Mouse (Mus musculus): Measurements from ENCODE around the gene Pdpn. TPM values are rescaled to one million over a fixed set of nuclear protein-coding genes. Genes with fewer than 3 reads are reported as not detected.

Pdpn gene
- polyA plus RNA-seq, 1 experiment from 2014 or later: 22.9 TPM

GRCm38 (mm10) chr4:143277319-143277718, 22.0 kb downstream of the Pdpn start:
- H3K27me3 ChIP-seq: no peaks in the 10 kb centered on the region
- no peaks in the 10 kb centered on the region for H3K36me3 ChIP-seq
- ATAC-seq (replicated peaks; ENCODE audit: insufficient number of reproducible peaks, insufficient read depth, low FRiP score, low read depth): no peak
- 83% methylated on average over 6 of the region's 6 CpGs for WGBS
- H3K4me3 ChIP-seq: no peak overlapping the region
- H3K27ac ChIP-seq: no peak overlapping the region
- no peak overlapping the region for H3K4me2 ChIP-seq
- no peak overlapping the region for H3K9ac ChIP-seq
- no peaks in the 10 kb centered on the region for H3K9me3 ChIP-seq (replicated peaks)
- peaks cover 21% of the 10 kb centered on the region for H3K4me1 ChIP-seq (replicated peaks)

- Histone ChIP-seq H3K4me1 (replicated peaks) (0 out of 2 replicates have a peak, but pooled peaks cover 3% of the 10 kb centered on the region), H3K36me3 (no peaks in the 10 kb centered on the region), H3K4me3 (no peak overlapping the region), H3K9ac (no peak overlapping the region), H3K27ac (no peak overlapping the region), H3K9me3 (replicated peaks) (no peaks in the 10 kb centered on the region), H3K4me2 (no peak overlapping the region), H3K27me3 (no peaks in the 10 kb centered on the region)
- no peak for ATAC-seq (replicated peaks; ENCODE audit: insufficient number of reproducible peaks, insufficient read depth, low FRiP score, low read depth)
- 78% methylated on average over 6 of the region's 6 CpGs for whole genome bisulfite sequencing
Measured at GRCm38 (mm10) chr4:143271571-143271970, 27.8 kb downstream of the Pdpn start.

GRCm38 (mm10) chr4:143270903-143271302, 28.5 kb downstream of the Pdpn start:
- Histone ChIP-seq H3K4me2 (no peak overlapping the region), H3K27me3 (no peaks in the 10 kb centered on the region), H3K27ac (no peak overlapping the region), H3K4me1 (replicated peaks) (0 out of 2 replicates have a peak, but pooled peaks cover 3% of the 10 kb centered on the region), H3K36me3 (no peaks in the 10 kb centered on the region), H3K9me3 (replicated peaks) (no peaks in the 10 kb centered on the region), H3K4me3 (no peak overlapping the region), H3K9ac (no peak overlapping the region)
- ATAC-seq (replicated peaks; ENCODE audit: insufficient number of reproducible peaks, insufficient read depth, low FRiP score, low read depth): no peak
- 31% methylated on average over 3 of the region's 3 CpGs for WGBS

DNA sequence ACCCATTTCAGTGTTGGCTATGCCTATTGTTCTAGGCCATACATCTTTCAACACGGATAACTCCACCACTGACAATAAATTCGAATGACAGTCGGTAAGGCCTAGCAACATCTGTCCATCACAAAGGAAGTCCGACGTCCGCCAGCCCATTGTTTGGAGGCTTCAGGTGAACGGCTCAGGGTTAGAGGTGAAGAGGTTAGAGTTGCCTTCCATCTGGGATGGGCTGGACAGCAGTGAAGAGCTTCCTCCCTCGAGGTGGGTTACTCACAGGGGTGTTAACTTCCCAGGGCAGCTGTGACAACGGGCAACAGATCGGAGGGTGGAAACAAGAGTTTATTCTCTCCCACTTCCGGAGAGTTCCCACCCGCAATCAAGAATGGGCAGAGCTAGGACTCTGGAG, 36.7 kb downstream of the Pdpn start:
- Histone ChIP-seq H3K27me3 (no peaks in the 10 kb centered on the region), H3K9me3 (replicated peaks) (no peaks in the 10 kb centered on the region), H3K4me1 (replicated peaks) (peaks cover 5% of the 10 kb centered on the region; the same call in 1 of the 2 replicates), H3K9ac (no peak overlapping the region), H3K4me2 (no peak overlapping the region), H3K27ac (no peak overlapping the region), H3K36me3 (no peaks in the 10 kb centered on the region), H3K4me3 (no peak overlapping the region)
- 75% methylated on average over 12 of the region's 12 CpGs for WGBS
- ATAC-seq (replicated peaks; ENCODE audit: insufficient number of reproducible peaks, insufficient read depth, low FRiP score, low read depth): no peak

- no peak overlapping the region for H3K27ac ChIP-seq
- H3K27me3 ChIP-seq: no peaks in the 10 kb centered on the region
- no peaks in the 10 kb centered on the region for H3K9me3 ChIP-seq (replicated peaks)
- no peak overlapping the region for H3K4me3 ChIP-seq
- WGBS: 34% methylated on average over 8 of the region's 8 CpGs
- peaks cover 5% of the 10 kb centered on the region; the same call in 1 of the 2 replicates for H3K4me1 ChIP-seq (replicated peaks)
- no peaks in the 10 kb centered on the region for H3K36me3 ChIP-seq
- no peak overlapping the region for H3K9ac ChIP-seq
- no peak for ATAC-seq (replicated peaks; ENCODE audit: insufficient number of reproducible peaks, insufficient read depth, low FRiP score, low read depth)
- H3K4me2 ChIP-seq: no peak overlapping the region
Measured at GRCm38 (mm10) chr4:143259718-143260349, 39.5 kb downstream of the Pdpn start.

GRCm38 (mm10) chr4:143258517-143258916, 40.8 kb downstream of the Pdpn start:
- no peak overlapping the region for H3K27ac ChIP-seq
- ATAC-seq (replicated peaks; ENCODE audit: insufficient number of reproducible peaks, insufficient read depth, low FRiP score, low read depth): no peak
- no peak overlapping the region for H3K9ac ChIP-seq
- 31% methylated on average over 19 of the region's 19 CpGs for WGBS
- no peak overlapping the region for H3K4me3 ChIP-seq
- peak overlapping the region; percentile 46 for H3K4me2 ChIP-seq
- peaks cover 5% of the 10 kb centered on the region; the same call in 1 of the 2 replicates for H3K4me1 ChIP-seq (replicated peaks)
- no peaks in the 10 kb centered on the region for H3K27me3 ChIP-seq
- H3K36me3 ChIP-seq: no peaks in the 10 kb centered on the region
- no peaks in the 10 kb centered on the region for H3K9me3 ChIP-seq (replicated peaks)

GRCm38 (mm10) chr4:143257971-143258370, 41.4 kb downstream of the Pdpn start:
- Histone ChIP-seq H3K27me3 (no peaks in the 10 kb centered on the region), H3K9ac (no peak overlapping the region), H3K27ac (no peak overlapping the region), H3K4me2 (no peak overlapping the region), H3K9me3 (replicated peaks) (no peaks in the 10 kb centered on the region), H3K36me3 (no peaks in the 10 kb centered on the region), H3K4me3 (no peak overlapping the region), H3K4me1 (replicated peaks) (peaks cover 5% of the 10 kb centered on the region; the same call in 1 of the 2 replicates)
- 48% methylated on average over 6 of the region's 6 CpGs for WGBS
- ATAC-seq (replicated peaks; ENCODE audit: insufficient number of reproducible peaks, insufficient read depth, low FRiP score, low read depth): no peak

- Histone ChIP-seq H3K9ac (no peak overlapping the region), H3K4me1 (replicated peaks) (peaks cover 5% of the 10 kb centered on the region; the same call in 1 of the 2 replicates), H3K9me3 (replicated peaks) (no peaks in the 10 kb centered on the region), H3K27me3 (no peaks in the 10 kb centered on the region), H3K27ac (no peak overlapping the region), H3K4me2 (no peak overlapping the region), H3K36me3 (no peaks in the 10 kb centered on the region), H3K4me3 (no peak overlapping the region)
- 61% methylated on average over 8 of the region's 8 CpGs for WGBS
- no peak for ATAC-seq (replicated peaks; ENCODE audit: insufficient number of reproducible peaks, insufficient read depth, low FRiP score, low read depth)
Measured at GRCm38 (mm10) chr4:143255541-143255940, 43.8 kb downstream of the Pdpn start.

GRCm38 (mm10) chr4:143253356-143253755, 46.0 kb downstream of the Pdpn start:
- no peak overlapping the region for H3K4me3 ChIP-seq
- H3K27me3 ChIP-seq: no peaks in the 10 kb centered on the region
- H3K9ac ChIP-seq: no peak overlapping the region
- no peaks in the 10 kb centered on the region for H3K36me3 ChIP-seq
- H3K27ac ChIP-seq: no peak overlapping the region
- 88% methylated on average over 1 of the region's 1 CpGs for WGBS
- ATAC-seq (replicated peaks; ENCODE audit: insufficient number of reproducible peaks, insufficient read depth, low FRiP score, low read depth): no peak
- H3K9me3 ChIP-seq (replicated peaks): no peaks in the 10 kb centered on the region
- H3K4me1 ChIP-seq (replicated peaks): peaks cover under 1% of the 10 kb centered on the region; the same call in 1 of the 2 replicates
- H3K4me2 ChIP-seq: no peak overlapping the region

DNA sequence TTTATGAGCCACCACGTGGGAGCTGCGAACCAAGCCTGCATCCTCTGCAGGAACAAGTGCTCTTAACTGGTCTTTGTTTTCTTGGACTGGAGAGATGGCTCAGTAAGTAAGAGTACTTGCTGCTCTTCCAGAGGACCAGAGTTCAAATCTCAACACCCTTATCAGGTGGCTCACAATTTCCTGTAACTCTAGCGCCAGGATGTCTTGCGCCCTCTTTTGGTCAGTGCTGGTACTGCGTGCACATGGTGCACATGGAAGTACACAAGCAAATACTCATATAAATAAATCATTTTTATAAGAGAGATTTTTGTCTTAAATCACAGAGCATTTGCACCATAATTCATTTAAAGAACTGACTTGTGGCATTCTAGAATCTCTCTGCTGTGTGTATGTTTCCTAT, 51.3 kb downstream of the Pdpn start:
- Histone ChIP-seq H3K9ac (no peak overlapping the region), H3K27ac (no peak overlapping the region), H3K4me1 (replicated peaks) (no peaks in the 10 kb centered on the region), H3K4me3 (no peak overlapping the region), H3K27me3 (no peaks in the 10 kb centered on the region), H3K36me3 (no peaks in the 10 kb centered on the region), H3K9me3 (replicated peaks) (no peaks in the 10 kb centered on the region), H3K4me2 (no peak overlapping the region)
- WGBS: 78% methylated on average over 5 of the region's 5 CpGs
- ATAC-seq (replicated peaks; ENCODE audit: insufficient number of reproducible peaks, insufficient read depth, low FRiP score, low read depth): no peak

GRCm38 (mm10) chr4:143241294-143241693, 58.1 kb downstream of the Pdpn start:
- Histone ChIP-seq H3K36me3 (no peaks in the 10 kb centered on the region), H3K9me3 (replicated peaks) (no peaks in the 10 kb centered on the region), H3K4me3 (no peak overlapping the region), H3K27ac (no peak overlapping the region), H3K27me3 (no peaks in the 10 kb centered on the region), H3K4me1 (replicated peaks) (peaks cover 4% of the 10 kb centered on the region; the same call in 1 of the 2 replicates), H3K9ac (no peak overlapping the region), H3K4me2 (no peak overlapping the region)
- ATAC-seq (replicated peaks; ENCODE audit: insufficient number of reproducible peaks, insufficient read depth, low FRiP score, low read depth): no peak
- WGBS: 70% methylated on average over 9 of the region's 9 CpGs

DNA sequence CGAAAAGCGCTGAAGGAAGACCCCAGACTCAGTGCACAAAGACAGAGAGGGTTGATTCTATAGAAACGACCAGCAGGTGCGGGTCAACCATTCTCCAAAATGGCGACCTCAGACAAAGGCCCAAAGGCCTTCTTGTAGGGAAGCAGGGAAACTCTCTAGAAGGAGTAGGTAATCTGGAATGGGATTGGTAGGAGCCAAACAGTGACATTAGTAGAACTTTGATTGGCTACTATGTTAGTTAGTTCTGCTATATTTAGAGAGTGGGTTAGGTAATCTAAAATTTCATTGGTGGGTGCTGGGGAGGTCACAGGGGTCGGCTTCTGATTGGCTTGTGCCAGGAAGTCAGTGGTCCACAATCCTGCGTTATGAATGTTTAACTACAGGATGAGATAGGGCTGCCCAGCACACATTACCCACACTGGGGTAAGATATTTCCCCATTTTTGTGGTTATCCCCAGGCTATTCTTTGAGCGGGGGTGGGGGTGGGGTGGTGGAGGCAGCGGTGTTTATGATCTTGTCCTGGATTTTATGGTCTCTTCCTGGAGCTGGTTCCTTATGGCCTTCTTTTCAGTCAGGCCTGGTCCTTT, 59.7 kb downstream of the Pdpn start:
- H3K4me2 ChIP-seq: no peak overlapping the region
- no peaks in the 10 kb centered on the region for H3K9me3 ChIP-seq (replicated peaks)
- H3K27me3 ChIP-seq: no peaks in the 10 kb centered on the region
- H3K4me3 ChIP-seq: no peak overlapping the region
- no peak overlapping the region for H3K27ac ChIP-seq
- peaks cover 4% of the 10 kb centered on the region; the same call in 1 of the 2 replicates for H3K4me1 ChIP-seq (replicated peaks)
- 83% methylated on average over 9 of the region's 9 CpGs for WGBS
- no peak overlapping the region for H3K9ac ChIP-seq
- ATAC-seq (replicated peaks; ENCODE audit: insufficient number of reproducible peaks, insufficient read depth, low FRiP score, low read depth): no peak
- H3K36me3 ChIP-seq: no peaks in the 10 kb centered on the region

Measured in heart, embryonic 15.5 days (tissue).